Mouse (Mus musculus) cortical plate, adult 2 months (tissue): ENCODE data around the gene Krt35.

Experiments
- CTCF ChIP-seq: fragments of 200-500 bp; IDR thresholded peaks from 2 replicates; pipeline ENCODE4 v1.5.1; 2011; ENCODE audit warnings: mild to moderate bottlenecking, control low read depth, low read length; ENCODE audit not compliant: insufficient read depth; ENCODE audit errors: extremely low read depth
- POLR2A ChIP-seq: fragments of 200-500 bp; IDR thresholded peaks from 2 replicates; pipeline ENCODE4 v1.6.1; 2011; ENCODE audit warnings: mild to moderate bottlenecking, low read length, control low read depth; ENCODE audit not compliant: insufficient read depth; ENCODE audit errors: extremely low read depth

DNA sequence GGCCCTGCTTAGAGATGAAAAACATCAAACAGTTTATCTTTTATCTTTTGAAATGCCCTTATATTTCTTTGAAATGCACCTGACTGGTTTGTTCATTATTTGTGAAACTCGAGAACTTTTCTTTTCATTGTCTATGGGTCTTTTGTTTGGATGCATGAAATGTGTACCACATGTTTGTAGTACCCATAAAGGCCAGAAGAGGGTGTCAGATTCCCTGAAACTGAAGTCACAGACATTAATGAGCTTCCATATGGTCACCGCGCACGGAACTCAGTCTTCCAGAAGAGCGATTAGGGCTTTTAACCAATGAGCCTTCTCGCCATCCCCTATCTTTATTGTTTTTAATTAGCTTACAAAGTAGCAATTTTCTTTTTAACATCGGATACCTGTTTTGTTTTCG, 37.2 kb downstream of the Krt35 start:
- TF ChIP-seq POLR2A (no peak), CTCF (no peak)
